15 mouse cellular contexts compared by ENCODE assay signal in the genomic region with DNA sequence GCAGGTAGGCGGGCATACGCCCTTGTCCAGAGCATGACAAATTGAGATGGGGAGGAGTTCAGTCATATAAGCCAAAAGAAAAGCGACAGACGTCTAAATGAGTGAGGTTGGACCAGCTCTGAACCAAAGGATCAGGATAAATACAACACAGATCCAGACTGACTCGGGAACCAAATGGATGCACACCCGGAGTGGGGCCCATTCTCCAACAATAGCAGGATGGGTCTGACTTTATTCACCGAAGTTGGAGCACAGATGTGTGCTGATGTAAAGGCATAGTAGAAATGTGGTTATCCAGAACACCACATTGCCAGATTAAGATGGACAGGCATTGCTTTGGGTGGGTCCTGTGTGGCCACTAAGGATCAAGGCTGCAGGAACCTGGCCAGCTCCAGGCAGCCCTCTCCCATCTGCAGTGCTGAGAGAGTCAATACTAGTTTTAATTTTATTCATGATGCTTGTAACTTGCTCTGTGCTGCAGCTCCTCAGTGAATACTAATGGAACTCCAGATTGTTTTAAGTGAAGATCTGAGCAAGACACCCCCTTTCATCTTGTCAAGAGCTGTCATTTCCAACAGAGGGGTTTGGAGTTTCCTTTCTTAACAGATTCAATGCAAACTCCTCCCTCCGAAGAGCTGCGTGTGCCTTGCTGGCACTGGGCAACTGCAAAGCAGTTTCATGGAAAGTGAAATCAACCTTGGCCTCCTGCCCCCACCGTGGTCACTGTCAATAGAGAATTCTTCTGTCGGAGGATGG.
DNase-seq lines count a peak whose midpoint lies in the region; ATAC-seq lines count a peak whose summit lies in the region.
"Had no signal": no experiment of that assay in that cellular context is flagged by ENCODE, and none has a peak within 500 bp of the region (broad histone marks: within the 10 kb centered on the region; RNA-seq: fewer than 3 reads in every experiment).

No protein-coding gene starts in this region.

- WGBS in forebrain, embryonic 11.5 days, result 67% methylated on average over 11 of the region's 11 CpGs
- WGBS in forebrain, embryonic 10.5 days, result 76% methylated on average over 11 of the region's 11 CpGs
- 28% methylated on average over 11 of the region's 11 CpGs for WGBS in forebrain, embryonic 16.5 days
- WGBS in midbrain, embryonic 12.5 days, result 56% methylated on average over 11 of the region's 11 CpGs

- no peaks in the 10 kb centered on the region for H3K36me3 ChIP-seq in forebrain, embryonic 11.5 days (ENCODE audit: control insufficient read depth, insufficient read depth, low read length)
- H3K36me3 ChIP-seq in forebrain, embryonic 10.5 days (replicated peaks), result no peaks in the 10 kb centered on the region
- H3K36me3 ChIP-seq in forebrain, embryonic 16.5 days (ENCODE audit: control insufficient read depth, insufficient read depth), result no peaks in the 10 kb centered on the region
- H3K36me3 ChIP-seq in midbrain, embryonic 12.5 days, result no peaks in the 10 kb centered on the region
- H3K36me3 ChIP-seq: embryonic facial prominence, embryonic 13.5 days; limb, embryonic 13.5 days had no signal

- no peaks in the 10 kb centered on the region; the same call in 1 of the 2 replicates for H3K4me1 ChIP-seq in forebrain, embryonic 11.5 days (replicated peaks; ENCODE audit: control insufficient read depth, insufficient read depth, low read length)
- H3K4me1 ChIP-seq in forebrain, embryonic 10.5 days, result peaks cover 14% of the 10 kb centered on the region
- peaks cover 15% of the 10 kb centered on the region for H3K4me1 ChIP-seq in forebrain, embryonic 16.5 days (replicated peaks; ENCODE audit: control insufficient read depth, insufficient read depth, low read length)
- H3K4me1 ChIP-seq in midbrain, embryonic 12.5 days, result peaks cover 16% of the 10 kb centered on the region
- H3K4me1 ChIP-seq: embryonic facial prominence, embryonic 13.5 days; limb, embryonic 13.5 days had no signal

- no peak overlapping the region for H3K9ac ChIP-seq in forebrain, embryonic 11.5 days (ENCODE audit: low read length)
- H3K9ac ChIP-seq in forebrain, embryonic 16.5 days (replicated peaks; ENCODE audit: low read depth, low read length), result no peak overlapping the region
- no peak overlapping the region for H3K9ac ChIP-seq in midbrain, embryonic 12.5 days (replicated peaks)
- H3K9ac ChIP-seq: embryonic facial prominence, embryonic 13.5 days; limb, embryonic 13.5 days had no signal

- DNase-seq in forebrain, embryonic 11.5 days (ENCODE audit: low spot score), result no peak
- DNase-seq in forebrain, embryonic 10.5 days (ENCODE audit: extremely low spot score, low spot score), result no peak
- DNase-seq in brain, adult 2 months (ENCODE audit: low read depth, low spot score), result peak; percentile 44
- DNase-seq in spleen, postnatal 36 days (ENCODE audit: low spot score in 2 of 2), result no peak
- DNase-seq in ovary, postnatal 14 days (ENCODE audit: low spot score), result no peak
- no peak for DNase-seq in natural killer cell, adult 2 months (ENCODE audit: low spot score in 2 of 2)
- DNase-seq: cerebellum, postnatal 25 days; gastrocnemius, postnatal 36 days; kidney, postnatal 14 days; lung, postnatal 4 days; thymus, adult 2 months had no signal

- H3K27me3 ChIP-seq in forebrain, embryonic 11.5 days (ENCODE audit: control insufficient read depth, insufficient read depth, low read length), result no peaks in the 10 kb centered on the region
- H3K27me3 ChIP-seq in forebrain, embryonic 10.5 days (ENCODE audit: poor library complexity, severe bottlenecking), result no peaks in the 10 kb centered on the region
- no peaks in the 10 kb centered on the region for H3K27me3 ChIP-seq in forebrain, embryonic 16.5 days (replicated peaks; ENCODE audit: control insufficient read depth, insufficient read depth, low read length)
- H3K27me3 ChIP-seq in midbrain, embryonic 12.5 days, result peaks cover 5% of the 10 kb centered on the region
- H3K27me3 ChIP-seq: embryonic facial prominence, embryonic 13.5 days; limb, embryonic 13.5 days had no signal

- peak; percentile 63; the same call in 1 of the 2 replicates for ATAC-seq in forebrain, embryonic 11.5 days (replicated peaks; ENCODE audit: low FRiP score)
- ATAC-seq in forebrain, embryonic 16.5 days, result peak; percentile 96
- ATAC-seq in midbrain, embryonic 12.5 days (ENCODE audit: low FRiP score, low read depth), result peak; percentile 75

- H3K27ac ChIP-seq in forebrain, embryonic 11.5 days (ENCODE audit: low read depth, low read length), result no peak overlapping the region
- H3K27ac ChIP-seq in forebrain, embryonic 10.5 days, result no peak overlapping the region
- H3K27ac ChIP-seq in forebrain, embryonic 16.5 days (ENCODE audit: low read length), result peak overlapping the region; percentile 79
- no peak overlapping the region for H3K27ac ChIP-seq in midbrain, embryonic 12.5 days (replicated peaks)
- H3K27ac ChIP-seq: embryonic facial prominence, embryonic 13.5 days; limb, embryonic 13.5 days had no signal

- H3K4me3 ChIP-seq in forebrain, embryonic 11.5 days (ENCODE audit: low read depth, low read length), result no peak overlapping the region
- H3K4me3 ChIP-seq in forebrain, embryonic 10.5 days, result no peak overlapping the region
- no peak overlapping the region for H3K4me3 ChIP-seq in forebrain, embryonic 16.5 days (replicated peaks; ENCODE audit: low read length)
- no peak overlapping the region for H3K4me3 ChIP-seq in midbrain, embryonic 12.5 days
- H3K4me3 ChIP-seq: embryonic facial prominence, embryonic 13.5 days; limb, embryonic 13.5 days had no signal

- H3K4me2 ChIP-seq in forebrain, embryonic 11.5 days (ENCODE audit: low read depth, low read length, severe bottlenecking), result no peak overlapping the region
- H3K4me2 ChIP-seq in forebrain, embryonic 16.5 days (ENCODE audit: low read length), result peak overlapping the region; percentile 2; the same call in 1 of the 2 replicates
- no peak overlapping the region for H3K4me2 ChIP-seq in midbrain, embryonic 12.5 days (replicated peaks)
- H3K4me2 ChIP-seq: embryonic facial prominence, embryonic 13.5 days; limb, embryonic 13.5 days had no signal

- H3K9me3 ChIP-seq in forebrain, embryonic 11.5 days (ENCODE audit: control insufficient read depth, low read length), result no peaks in the 10 kb centered on the region
- H3K9me3 ChIP-seq in forebrain, embryonic 10.5 days, result no peaks in the 10 kb centered on the region
- H3K9me3 ChIP-seq in forebrain, embryonic 16.5 days (ENCODE audit: control insufficient read depth, low read length), result no peaks in the 10 kb centered on the region
- no peaks in the 10 kb centered on the region for H3K9me3 ChIP-seq in midbrain, embryonic 12.5 days
- H3K9me3 ChIP-seq: embryonic facial prominence, embryonic 13.5 days; limb, embryonic 13.5 days had no signal
